Mouse (Mus musculus) lung, postnatal 0 days (tissue): ENCODE measurements at regions not wholly inside any gene's neighbourhood (a gene's known extent, or its start where the extent isn't known, plus 50 kb on each side); places are given as distances from the start of the nearest gene placed in this dataset.

ENCODE experiments used
- ATAC-seq: fragments of 200-750 bp; cut with Nextera tagmentation; 2 replicates; pipeline ENCODE4 v1.8.0; 2017; ENCODE audit warnings: moderate library complexity
- DNase-seq: peaks from one replicate; pipeline ENCODE4 v3.0.0-alpha.2; 2016; ENCODE audit warnings: low spot score
- H3K27ac ChIP-seq: fragments of 300-500 bp; sonication (generic); 2 replicates; pipeline ENCODE4 v1.5.1; 2014; ENCODE audit warnings: antibody characterized with exemption, mild to moderate bottlenecking, low read length, mixed read lengths
- H3K27me3 ChIP-seq: fragments of 300-500 bp; sonication (generic); replicated peaks from 2 replicates; pipeline ENCODE4 v1.6.1; 2014; ENCODE audit warnings: low read length, mixed read lengths; ENCODE audit not compliant: insufficient read depth
- H3K36me3 ChIP-seq: fragments of 300-500 bp; sonication (generic); 2 replicates; pipeline ENCODE4 v1.6.1; 2014; ENCODE audit warnings: low read length, mixed read lengths; ENCODE audit not compliant: insufficient read depth
- H3K4me1 ChIP-seq: fragments of 300-500 bp; sonication (generic); 2 replicates; pipeline ENCODE4 v1.6.1; 2014; ENCODE audit warnings: antibody characterized with exemption, low read depth, low read length, mixed read lengths; ENCODE audit not compliant: insufficient read depth
- H3K4me2 ChIP-seq: fragments of 300-500 bp; sonication (generic); replicated peaks from 2 replicates; pipeline ENCODE4 v1.6.1; 2014; ENCODE audit warnings: low read depth, mild to moderate bottlenecking, low read length, moderate library complexity, mixed read lengths
- H3K4me3 ChIP-seq: fragments of 300-500 bp; sonication (generic); 2 replicates; pipeline ENCODE4 v1.5.1; 2014; ENCODE audit warnings: low read depth, low read length
- H3K9ac ChIP-seq: fragments of 300-500 bp; sonication (generic); replicated peaks from 2 replicates; pipeline ENCODE4 v1.6.1; 2014; ENCODE audit warnings: low read depth, mild to moderate bottlenecking
- H3K9me3 ChIP-seq: fragments of 300-500 bp; sonication (generic); 2 replicates; pipeline ENCODE4 v1.6.1; 2016; ENCODE audit warnings: low read length, mixed read lengths
- CTCF ChIP-seq: IDR thresholded peaks from 2 replicates; pipeline ENCODE4 v1.5.1; 2016; ENCODE audit warnings: antibody characterized with exemption, mild to moderate bottlenecking
- EP300 ChIP-seq: IDR thresholded peaks from 2 replicates; pipeline ENCODE4 v1.6.1; 2016; ENCODE audit warnings: antibody characterized with exemption, mild to moderate bottlenecking, control low read depth
- WGBS: fragments of 180-500 bp; shearing (Covaris S2); extraction: QIAGEN DNeasy Blood & Tissue Kit; methylation state at CpG from one replicate; pipeline ENCODE4 v1.1.7; 2014; 5-methylcytosine and 5-hydroxymethylcytosine counted together

- Histone ChIP-seq H3K4me1 (no peaks in the 10 kb centered on the region), H3K9me3 (no peaks in the 10 kb centered on the region), H3K36me3 (no peaks in the 10 kb centered on the region), H3K9ac (no peak overlapping the region), H3K27me3 (no peaks in the 10 kb centered on the region), H3K27ac (no peak overlapping the region), H3K4me3 (no peak overlapping the region), H3K4me2 (no peak overlapping the region)
- ATAC-seq (no peak), DNase-seq (no peak)
- TF ChIP-seq CTCF (no peak), EP300 (no peak)
- WGBS = 91% methylated on average over 5 of the region's 5 CpGs
Measured at GRCm38 (mm10) chr5:64038394-64038793, 54.4 kb upstream of the Pgm2 start.

- Histone ChIP-seq H3K9me3 (no peaks in the 10 kb centered on the region), H3K27me3 (no peaks in the 10 kb centered on the region), H3K27ac (no peak overlapping the region), H3K4me2 (no peak overlapping the region), H3K9ac (no peak overlapping the region), H3K4me1 (peaks cover 7% of the 10 kb centered on the region; the same call in 1 of the 2 replicates), H3K36me3 (no peaks in the 10 kb centered on the region), H3K4me3 (no peak overlapping the region)
- 53% methylated on average over 6 of the region's 6 CpGs for WGBS
- ATAC-seq (peak; percentile 82), DNase-seq (peak; percentile 68)
- TF ChIP-seq CTCF (no peak), EP300 (no peak)
Measured at GRCm38 (mm10) chr5:64040676-64041075, 52.1 kb upstream of the Pgm2 start.
